Mouse (Mus musculus) cerebellum, adult 2 months (tissue): Measurements from ENCODE around the gene Pax7. TPM values are rescaled to one million over a fixed set of nuclear protein-coding genes. Genes with fewer than 3 reads are reported as not detected.

ENCODE experiments used
- DNase-seq, 2 experiments: peaks; one replicate each; pipeline ENCODE4 v3.0.0; 2021
- H3K27ac ChIP-seq: fragments of 200-500 bp; 2 replicates; pipeline ENCODE4 v1.5.1; 2012; ENCODE audit warnings: low read length, control low read depth, inconsistent platforms; ENCODE audit not compliant: insufficient read depth
- H3K27me3 ChIP-seq: fragments of 200-500 bp; 2 replicates; pipeline ENCODE4 v1.6.1; 2012; ENCODE audit warnings: inconsistent platforms, mild to moderate bottlenecking, low read length, moderate library complexity; ENCODE audit not compliant: control insufficient read depth, insufficient read depth
- H3K4me1 ChIP-seq: fragments of 200-500 bp; 2 replicates; pipeline ENCODE4 v1.6.1; 2011; ENCODE audit warnings: low read length; ENCODE audit not compliant: control insufficient read depth, insufficient read depth
- H3K4me3 ChIP-seq: fragments of 200-500 bp; replicated peaks from 2 replicates; pipeline ENCODE3; 2011; ENCODE audit warnings: mild to moderate bottlenecking, low read depth, low read length, control low read depth; ENCODE audit not compliant: insufficient read depth
- CTCF ChIP-seq: fragments of 200-500 bp; IDR thresholded peaks from 2 replicates; pipeline ENCODE4 v1.5.1; 2011; ENCODE audit warnings: low read depth, mild to moderate bottlenecking, control low read depth, low read length, moderate library complexity, borderline replicate concordance; ENCODE audit not compliant: insufficient read depth
- POLR2A ChIP-seq: fragments of 200-500 bp; IDR thresholded peaks from 2 replicates; pipeline ENCODE4 v1.6.1; 2011; ENCODE audit warnings: low read length, control low read depth, borderline replicate concordance; ENCODE audit not compliant: insufficient read depth
- WGBS: fragments of 180-500 bp; shearing (Covaris S2); methylation state at CpG from one replicate; pipeline ENCODE4 v1.1.7; 2018; 5-methylcytosine and 5-hydroxymethylcytosine counted together
- polyA plus RNA-seq: library from polyadenylated mRNA; depleted of rRNA; stranded (reverse); fragments of >200 nt; gene quantifications from 2 replicates; pipeline ENCODE4 v1.2.3, GENCODE M21; 2012

Pax7 gene
- polyA plus RNA-seq, 1 experiment = 0.07 TPM

- Histone ChIP-seq H3K27me3 (no peaks in the 10 kb centered on the region), H3K4me3 (no peak overlapping the region), H3K4me1 (peaks cover 10% of the 10 kb centered on the region), H3K27ac (no peak overlapping the region)
- WGBS = 5% methylated on average over 13 of the region's 13 CpGs
- peak; percentile 95 for TF ChIP-seq CTCF
- no peak for TF ChIP-seq POLR2A
- peak; percentile 82 to 91 for DNase-seq
Measured at GRCm38 (mm10) chr4:139858635-139859176, 25.4 kb upstream of the Pax7 start.

- Histone ChIP-seq H3K27me3 (no peaks in the 10 kb centered on the region; the same call in 1 of the 2 replicates), H3K4me3 (no peak overlapping the region), H3K27ac (no peak overlapping the region), H3K4me1 (peaks cover 10% of the 10 kb centered on the region)
- no peak for DNase-seq
- TF ChIP-seq CTCF (peak; percentile 20; the same call in 1 of the 2 replicates), POLR2A (no peak)
- 9% methylated on average over 25 of the region's 25 CpGs for WGBS
Measured at GRCm38 (mm10) chr4:139852219-139853035, 19.1 kb upstream of the Pax7 start.

- Histone ChIP-seq H3K27me3 (no peaks in the 10 kb centered on the region; the same call in 1 of the 2 replicates), H3K27ac (no peak overlapping the region), H3K4me1 (peaks cover 9% of the 10 kb centered on the region), H3K4me3 (no peak overlapping the region)
- no peak for DNase-seq
- no peak for TF ChIP-seq POLR2A
- no peak for TF ChIP-seq CTCF
- WGBS = 24% methylated on average over 15 of the region's 15 CpGs
Measured at GRCm38 (mm10) chr4:139851387-139851786, 18.1 kb upstream of the Pax7 start.

- TF ChIP-seq POLR2A (no peak), CTCF (no peak)
- no peaks in the 10 kb centered on the region; the same call in 1 of the 2 replicates for H3K27me3 ChIP-seq
- H3K4me3 ChIP-seq = no peak overlapping the region
- H3K27ac ChIP-seq = no peak overlapping the region
- peaks cover 1% of the 10 kb centered on the region; the same call in 1 of the 2 replicates for H3K4me1 ChIP-seq
- DNase-seq = no peak
- WGBS = 24% methylated on average over 8 of the region's 8 CpGs
Measured at GRCm38 (mm10) chr4:139850547-139851170, 17.3 kb upstream of the Pax7 start.

GRCm38 (mm10) chr4:139843456-139843855, 10.1 kb upstream of the Pax7 start:
- Histone ChIP-seq H3K4me1 (no peaks in the 10 kb centered on the region), H3K27me3 (no peaks in the 10 kb centered on the region), H3K27ac (no peak overlapping the region), H3K4me3 (no peak overlapping the region)
- TF ChIP-seq CTCF (no peak), POLR2A (no peak)
- no peak for DNase-seq
- WGBS = 36% methylated on average over 7 of the region's 7 CpGs

GRCm38 (mm10) chr4:139842919-139843318, 9.6 kb upstream of the Pax7 start:
- TF ChIP-seq POLR2A (no peak), CTCF (no peak)
- H3K27ac ChIP-seq = no peak overlapping the region
- H3K27me3 ChIP-seq = no peaks in the 10 kb centered on the region; the same call in 1 of the 2 replicates
- H3K4me3 ChIP-seq = no peak overlapping the region
- DNase-seq = no peak
- no peaks in the 10 kb centered on the region for H3K4me1 ChIP-seq
- WGBS = 84% methylated on average over 7 of the region's 7 CpGs

- Histone ChIP-seq H3K4me3 (no peak overlapping the region), H3K27me3 (no peaks in the 10 kb centered on the region; the same call in 1 of the 2 replicates), H3K27ac (no peak overlapping the region), H3K4me1 (no peaks in the 10 kb centered on the region)
- WGBS = 39% methylated on average over 9 of the region's 9 CpGs
- no peak for DNase-seq
- TF ChIP-seq POLR2A (no peak), CTCF (no peak)
Measured at GRCm38 (mm10) chr4:139840939-139841500, 7.7 kb upstream of the Pax7 start.

GRCm38 (mm10) chr4:139840442-139840841, 7.1 kb upstream of the Pax7 start:
- TF ChIP-seq POLR2A (no peak), CTCF (no peak)
- Histone ChIP-seq H3K27ac (no peak overlapping the region), H3K27me3 (no peaks in the 10 kb centered on the region; the same call in 1 of the 2 replicates), H3K4me3 (no peak overlapping the region), H3K4me1 (no peaks in the 10 kb centered on the region)
- DNase-seq = no peak
- WGBS = 77% methylated on average over 4 of the region's 4 CpGs
